Mouse (Mus musculus) heart, adult 2 months (tissue): ENCODE results near the gene Bglap. TPM values are rescaled to one million over a fixed set of nuclear protein-coding genes. Genes with fewer than 3 reads are reported as not detected.

ENCODE experiments used
- DNase-seq, 2 experiments: peaks; one replicate each; pipeline ENCODE4 v3.0.0; 2021
- H3K27ac ChIP-seq: fragments of 200-600 bp; 2 replicates; pipeline ENCODE4 v1.8.1; 2022
- H3K27me3 ChIP-seq: fragments of 200-500 bp; 2 replicates; pipeline ENCODE4 v1.6.1; 2012; ENCODE audit warnings: mild to moderate bottlenecking, low read length, inconsistent platforms, mixed read lengths; ENCODE audit not compliant: control insufficient read depth, insufficient read depth
- H3K36me3 ChIP-seq: fragments of 200-500 bp; 2 replicates; pipeline ENCODE4 v1.6.1; 2012; ENCODE audit warnings: low read length, inconsistent platforms; ENCODE audit not compliant: control insufficient read depth, insufficient read depth
- H3K4me1 ChIP-seq: fragments of 200-500 bp; 2 replicates; pipeline ENCODE4 v1.6.1; 2011; ENCODE audit warnings: low read length; ENCODE audit not compliant: control insufficient read depth, insufficient read depth
- H3K4me3 ChIP-seq: fragments of 200-600 bp; 2 replicates; pipeline ENCODE4 v1.8.1; 2022
- H3K79me2 ChIP-seq: fragments of 200-500 bp; replicated peaks from 2 replicates; pipeline ENCODE4 v1.6.1; 2012; ENCODE audit warnings: mild to moderate bottlenecking, inconsistent platforms, low read length, moderate library complexity, mixed read lengths; ENCODE audit not compliant: control insufficient read depth, insufficient read depth
- H3K9ac ChIP-seq: fragments of 200-500 bp; 2 replicates; pipeline ENCODE4 v1.6.1; 2012; ENCODE audit warnings: low read depth, mild to moderate bottlenecking, control low read depth, inconsistent platforms, low read length, mixed read lengths
- CTCF ChIP-seq: fragments of 200-600 bp; IDR thresholded peaks from 2 replicates; pipeline ENCODE4 v1.8.1; 2022; ENCODE audit warnings: antibody characterized with exemption, mild to moderate bottlenecking, moderate library complexity
- EP300 ChIP-seq: fragments of 200-500 bp; IDR thresholded peaks from 2 replicates; pipeline ENCODE4 v1.6.1; 2011; ENCODE audit warnings: low read depth, low read length, control low read depth; ENCODE audit not compliant: insufficient read depth
- POLR2A ChIP-seq: fragments of 200-500 bp; IDR thresholded peaks from 2 replicates; pipeline ENCODE4 v1.6.1; 2011; ENCODE audit warnings: mild to moderate bottlenecking, low read depth, low read length, control low read depth; ENCODE audit not compliant: insufficient read depth
- WGBS: fragments of 180-500 bp; shearing (Covaris S2); methylation state at CpG from one replicate; pipeline ENCODE4 v1.1.7; 2018; 5-methylcytosine and 5-hydroxymethylcytosine counted together
- intact Hi-C: fragments of 180-260 bp; cut with DNase I; formaldehyde crosslinking; loops from one replicate; pipeline ENCODE4 v1.15.1; 2025
- polyA plus RNA-seq: library from polyadenylated mRNA; depleted of rRNA; stranded (reverse); fragments of >200 nt; gene quantifications from 2 replicates; pipeline ENCODE4 v1.2.3, GENCODE M21; 2012
- total RNA-seq, 2 experiments: library from RNA; stranded (reverse); gene quantifications; 2 replicates each; pipeline ENCODE4 v1.2.3; 2021

Bglap gene
- total and polyA plus RNA-seq, 3 experiments = not detected

GRCm38 (mm10) chr3:88410645-88411031, 26.4 kb upstream of the Bglap start:
- Histone ChIP-seq H3K36me3 (no peaks in the 10 kb centered on the region), H3K4me3 (peak overlapping the region; percentile 86), H3K27me3 (no peaks in the 10 kb centered on the region), H3K27ac (peak overlapping the region; percentile 95), H3K79me2 (no peaks in the 10 kb centered on the region), H3K4me1 (peaks cover 2% of the 10 kb centered on the region; the same call in 1 of the 2 replicates), H3K9ac (peak overlapping the region; percentile 46)
- 26% methylated on average over 7 of the region's 7 CpGs for WGBS
- intact Hi-C loops = loop anchor here (1.0 kb wide), 1 partner anchor 14 kb away; no protein-coding TSS in a partner anchor
- TF ChIP-seq CTCF = no peak
- no peak for TF ChIP-seq POLR2A
- no peak for TF ChIP-seq EP300
- peak in 1 of 2 experiments; percentile 43 for DNase-seq

GRCm38 (mm10) chr3:88409741-88410644, 25.7 kb upstream of the Bglap start, which contains the start of gene Pmf1:
TSS of gene Pmf1 (minus strand) at chr3:88410331.
- H3K4me3 ChIP-seq = peak within 1 kb of the TSS; percentile 86
- H3K36me3 ChIP-seq = no peaks in the 10 kb centered on the region
- H3K79me2 ChIP-seq = no peaks in the 10 kb centered on the region
- TF ChIP-seq POLR2A = peak; percentile 96
- TF ChIP-seq CTCF = 0 out of 2 replicates have a peak, but pooled peaks have one; percentile 8
- TF ChIP-seq EP300 = 0 out of 2 replicates have a peak, but pooled peaks have one; percentile 24
- WGBS = under 1% methylated on average over 54 of the region's 54 CpGs
- intact Hi-C loops = no loop called here
- H3K27ac ChIP-seq = peak within 1 kb of the TSS; percentile 95
- no peaks in the 10 kb centered on the region for H3K27me3 ChIP-seq
- peaks cover 2% of the 10 kb centered on the region; the same call in 1 of the 2 replicates for H3K4me1 ChIP-seq
- peak within 1 kb of the TSS; percentile 74 for H3K9ac ChIP-seq
- DNase-seq = peak; percentile 95 to 97

- Histone ChIP-seq H3K9ac (no peak overlapping the region), H3K79me2 (no peaks in the 10 kb centered on the region), H3K4me1 (peaks cover 2% of the 10 kb centered on the region; the same call in 1 of the 2 replicates), H3K27me3 (no peaks in the 10 kb centered on the region), H3K4me3 (no peak overlapping the region), H3K36me3 (no peaks in the 10 kb centered on the region), H3K27ac (no peak overlapping the region)
- intact Hi-C loops = no loop called here
- TF ChIP-seq POLR2A = no peak
- 46% methylated on average over 5 of the region's 5 CpGs for WGBS
- DNase-seq = no peak
These were observed 24.7 kb upstream of the Bglap start for GRCm38 (mm10) chr3:88408953-88409352.

GRCm38 (mm10) chr3:88407529-88407928, 23.3 kb upstream of the Bglap start:
- intact Hi-C loops = loop anchor here (1.0 to 2.0 kb wide), 2 partner anchors 60 to 119 kb away; no protein-coding TSS in a partner anchor
- no peaks in the 10 kb centered on the region for H3K79me2 ChIP-seq
- H3K9ac ChIP-seq = no peak overlapping the region
- no peaks in the 10 kb centered on the region for H3K36me3 ChIP-seq
- no peak for DNase-seq
- H3K27ac ChIP-seq = no peak overlapping the region
- H3K4me3 ChIP-seq = no peak overlapping the region
- no peaks in the 10 kb centered on the region for H3K27me3 ChIP-seq
- H3K4me1 ChIP-seq = peaks cover 2% of the 10 kb centered on the region; the same call in 1 of the 2 replicates
- 58% methylated on average over 7 of the region's 7 CpGs for WGBS
- no peak for TF ChIP-seq EP300
- TF ChIP-seq CTCF = no peak
- TF ChIP-seq POLR2A = no peak

GRCm38 (mm10) chr3:88407090-88407489, 22.8 kb upstream of the Bglap start:
- Histone ChIP-seq H3K4me1 (peaks cover 2% of the 10 kb centered on the region; the same call in 1 of the 2 replicates), H3K9ac (no peak overlapping the region), H3K36me3 (no peaks in the 10 kb centered on the region), H3K4me3 (no peak overlapping the region), H3K79me2 (no peaks in the 10 kb centered on the region), H3K27ac (no peak overlapping the region), H3K27me3 (no peaks in the 10 kb centered on the region)
- peak; percentile 54 to 63 for DNase-seq
- intact Hi-C loops = loop anchor here (1.0 to 2.0 kb wide), 2 partner anchors 60 to 120 kb away; no protein-coding TSS in a partner anchor
- 0% methylated on average over 2 of the region's 2 CpGs for WGBS
- peak; percentile 91 for TF ChIP-seq EP300
- peak; percentile 95 for TF ChIP-seq CTCF
- no peak for TF ChIP-seq POLR2A
